Mouse (Mus musculus): Measurements from ENCODE around the gene Mitd1. TPM values are rescaled to one million over a fixed set of nuclear protein-coding genes. Genes with fewer than 3 reads are reported as not detected.

The Mitd1 gene
- polyA plus RNA-seq (2016; fragmentation: Nextera tagmentation; extraction: Ambion mirVana): 19.1 and 21.7 TPM in 2 replicates

- ATAC-seq (ENCODE audit: low FRiP score): peak; percentile 88
- WGBS: under 1% methylated on average over 41 of the region's 41 CpGs
- Histone ChIP-seq H3K9ac (peak within 1 kb of the TSS; percentile 75), H3K27me3 (no peaks in the 10 kb centered on the region), H3K4me1 (peaks cover 19% of the 10 kb centered on the region), H3K27ac (peak within 1 kb of the TSS; percentile 80), H3K36me3 (peaks cover 13% of the 10 kb centered on the region), H3K4me3 (peak within 1 kb of the TSS; percentile 67), H3K9me3 (replicated peaks) (no peaks in the 10 kb centered on the region), H3K4me2 (replicated peaks) (peak within 1 kb of the TSS; percentile 77)
Measured at GRCm38 (mm10) chr1:37890025-37890652, at the start of gene Mitd1, which contains the start of gene Mrpl30. TSS of gene Mitd1 (minus strand) at chr1:37890411. TSS of gene Mrpl30 (plus strand) at chr1:37890477.

- Histone ChIP-seq H3K27ac (no peak overlapping the region), H3K9me3 (replicated peaks) (no peaks in the 10 kb centered on the region), H3K36me3 (no peaks in the 10 kb centered on the region), H3K4me1 (no peaks in the 10 kb centered on the region), H3K4me2 (replicated peaks) (no peak overlapping the region), H3K4me3 (no peak overlapping the region), H3K9ac (no peak overlapping the region), H3K27me3 (no peaks in the 10 kb centered on the region)
- WGBS: 21% methylated on average over 3 of the region's 3 CpGs
- ATAC-seq (ENCODE audit: low FRiP score): no peak
Measured at GRCm38 (mm10) chr1:37931806-37932205, 41.6 kb upstream of the Mitd1 start.

DNA sequence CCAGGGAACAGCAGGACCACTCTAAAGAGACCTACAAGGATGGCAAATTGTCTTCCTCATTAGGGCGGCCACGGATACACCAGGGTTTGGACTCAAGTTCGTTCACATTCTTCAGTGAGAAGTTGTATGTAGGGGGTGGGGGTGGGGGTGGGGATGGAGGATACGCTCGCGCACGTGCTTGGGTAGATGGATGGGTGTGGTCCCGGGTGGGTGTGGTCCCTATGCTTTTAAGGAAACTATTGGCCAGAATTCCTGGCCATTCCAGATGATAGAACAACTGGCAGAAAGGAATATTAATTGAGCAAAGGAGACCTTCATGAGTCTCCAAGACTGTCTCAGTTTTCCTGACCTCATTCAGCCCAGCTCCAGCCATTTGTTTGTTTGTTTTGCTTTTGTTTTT, 35.8 kb upstream of the Mitd1 start:
- H3K27ac ChIP-seq: no peak overlapping the region
- no peak for ATAC-seq (ENCODE audit: low FRiP score)
- H3K4me2 ChIP-seq (replicated peaks): no peak overlapping the region
- 81% methylated on average over 8 of the region's 8 CpGs for WGBS
- no peaks in the 10 kb centered on the region for H3K4me1 ChIP-seq
- no peaks in the 10 kb centered on the region for H3K36me3 ChIP-seq
- no peak overlapping the region for H3K4me3 ChIP-seq
- H3K9ac ChIP-seq: no peak overlapping the region
- no peaks in the 10 kb centered on the region for H3K9me3 ChIP-seq (replicated peaks)
- H3K27me3 ChIP-seq: no peaks in the 10 kb centered on the region

GRCm38 (mm10) chr1:37922536-37922935, 32.3 kb upstream of the Mitd1 start:
- no peak overlapping the region for H3K4me2 ChIP-seq (replicated peaks)
- no peak overlapping the region for H3K27ac ChIP-seq
- ATAC-seq (ENCODE audit: low FRiP score): no peak
- no peak overlapping the region for H3K9ac ChIP-seq
- H3K4me3 ChIP-seq: no peak overlapping the region
- no peaks in the 10 kb centered on the region for H3K4me1 ChIP-seq
- no peaks in the 10 kb centered on the region for H3K9me3 ChIP-seq (replicated peaks)
- no peaks in the 10 kb centered on the region for H3K27me3 ChIP-seq
- 49% methylated on average over 8 of the region's 8 CpGs for WGBS
- H3K36me3 ChIP-seq: no peaks in the 10 kb centered on the region

DNA sequence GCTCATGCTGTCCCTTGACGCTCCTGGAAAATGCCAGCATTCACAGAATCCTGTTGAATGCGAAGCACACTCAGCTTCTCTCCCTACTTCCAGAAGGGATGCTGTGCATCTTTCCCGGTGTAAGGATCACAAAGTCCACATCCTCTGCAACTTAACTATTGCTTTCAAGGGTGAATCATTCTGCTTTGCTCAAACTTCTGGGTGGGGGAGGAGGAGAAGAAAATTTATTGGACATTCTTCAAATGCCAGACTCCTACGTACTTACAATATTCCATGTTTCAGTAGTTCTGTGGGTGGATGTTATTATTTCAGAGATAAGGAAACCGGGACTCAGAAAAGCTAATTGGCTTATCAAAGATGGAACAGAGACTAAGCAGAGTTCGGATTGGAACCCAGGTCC, 27.9 kb upstream of the Mitd1 start:
- Histone ChIP-seq H3K27ac (no peak overlapping the region), H3K9me3 (replicated peaks) (no peaks in the 10 kb centered on the region), H3K27me3 (peaks cover 4% of the 10 kb centered on the region; the same call in 1 of the 2 replicates), H3K4me3 (no peak overlapping the region), H3K4me2 (replicated peaks) (no peak overlapping the region), H3K9ac (no peak overlapping the region), H3K4me1 (no peaks in the 10 kb centered on the region), H3K36me3 (no peaks in the 10 kb centered on the region)
- 79% methylated on average over 6 of the region's 6 CpGs for WGBS
- no peak for ATAC-seq (ENCODE audit: low FRiP score)

DNA sequence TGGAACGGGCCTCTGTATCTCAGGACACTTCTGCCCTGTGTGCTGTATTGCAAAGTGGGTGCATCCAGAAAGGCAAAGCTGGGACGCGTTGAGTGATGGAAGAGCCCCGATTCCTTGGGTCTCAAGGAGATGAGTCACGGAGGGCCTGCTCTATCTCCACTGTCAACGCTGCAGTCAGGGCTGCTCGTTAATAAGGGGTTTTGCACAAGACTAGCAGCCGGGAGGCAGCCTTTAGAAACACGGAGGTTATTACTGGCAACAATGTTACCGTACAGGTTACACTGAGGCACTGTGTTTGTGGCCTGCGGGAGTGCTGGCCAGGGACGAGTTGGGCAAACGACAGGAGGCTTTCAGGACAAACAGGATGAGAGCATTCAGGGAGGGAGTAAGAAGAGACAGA, 27.5 kb upstream of the Mitd1 start:
- peaks cover 4% of the 10 kb centered on the region; the same call in 1 of the 2 replicates for H3K27me3 ChIP-seq
- no peaks in the 10 kb centered on the region for H3K9me3 ChIP-seq (replicated peaks)
- H3K4me2 ChIP-seq (replicated peaks): no peak overlapping the region
- no peaks in the 10 kb centered on the region for H3K36me3 ChIP-seq
- WGBS: 83% methylated on average over 13 of the region's 13 CpGs
- H3K4me3 ChIP-seq: no peak overlapping the region
- no peaks in the 10 kb centered on the region for H3K4me1 ChIP-seq
- no peak for ATAC-seq (ENCODE audit: low FRiP score)
- H3K27ac ChIP-seq: no peak overlapping the region
- H3K9ac ChIP-seq: no peak overlapping the region

DNA sequence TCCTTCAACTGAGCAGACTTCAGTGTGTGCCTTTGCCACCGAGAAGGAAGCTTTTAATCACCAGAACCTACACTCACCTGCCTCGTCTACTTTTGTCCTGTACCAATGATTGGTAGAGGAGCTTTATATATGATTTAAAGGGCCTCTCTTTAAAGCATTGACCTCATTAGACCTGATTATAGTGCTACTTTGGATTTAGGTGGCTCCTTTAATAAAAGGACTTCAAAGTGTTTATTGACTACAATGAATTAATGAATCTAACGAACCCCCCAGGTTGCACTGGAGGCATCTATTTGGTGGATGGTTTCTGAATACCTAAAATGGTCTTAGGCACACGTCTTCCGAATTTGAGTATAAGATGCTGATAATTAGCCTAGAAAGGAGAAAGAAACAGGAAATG, 26.2 kb upstream of the Mitd1 start, which contains the start of gene Lyg2:
TSS of gene Lyg2 (minus strand) at position 101 of the 400 bp plus-strand sequence.
- Histone ChIP-seq H3K27me3 (peaks cover 4% of the 10 kb centered on the region; the same call in 1 of the 2 replicates), H3K36me3 (no peaks in the 10 kb centered on the region), H3K4me2 (replicated peaks) (no peak within 1 kb of the TSS), H3K4me3 (no peak within 1 kb of the TSS), H3K4me1 (no peaks in the 10 kb centered on the region), H3K27ac (no peak within 1 kb of the TSS), H3K9ac (no peak within 1 kb of the TSS), H3K9me3 (replicated peaks) (no peaks in the 10 kb centered on the region)
- ATAC-seq (ENCODE audit: low FRiP score): no peak
- WGBS: 85% methylated on average over 5 of the region's 5 CpGs

DNA sequence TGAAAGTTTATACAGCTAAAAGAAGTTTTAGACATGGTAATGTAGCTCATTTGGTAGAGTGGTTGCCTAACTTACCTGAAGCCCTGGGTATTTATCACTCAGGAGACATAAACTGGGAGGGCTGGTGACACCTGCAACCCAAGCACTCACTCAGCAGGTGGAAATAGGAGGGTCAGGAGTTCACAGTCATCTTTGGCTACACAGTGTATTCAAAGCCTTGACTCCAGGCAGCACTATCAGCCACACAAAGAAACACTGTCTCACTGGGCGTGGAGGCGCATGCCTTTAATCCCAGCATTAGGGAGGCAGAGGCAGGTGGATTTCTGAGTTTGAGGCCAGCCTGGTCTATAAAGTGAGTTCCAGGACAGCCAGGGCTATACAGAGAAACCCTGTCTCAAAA, 22.5 kb upstream of the Mitd1 start:
- no peak for ATAC-seq (ENCODE audit: low FRiP score)
- H3K27ac ChIP-seq: no peak overlapping the region
- H3K9ac ChIP-seq: no peak overlapping the region

DNA sequence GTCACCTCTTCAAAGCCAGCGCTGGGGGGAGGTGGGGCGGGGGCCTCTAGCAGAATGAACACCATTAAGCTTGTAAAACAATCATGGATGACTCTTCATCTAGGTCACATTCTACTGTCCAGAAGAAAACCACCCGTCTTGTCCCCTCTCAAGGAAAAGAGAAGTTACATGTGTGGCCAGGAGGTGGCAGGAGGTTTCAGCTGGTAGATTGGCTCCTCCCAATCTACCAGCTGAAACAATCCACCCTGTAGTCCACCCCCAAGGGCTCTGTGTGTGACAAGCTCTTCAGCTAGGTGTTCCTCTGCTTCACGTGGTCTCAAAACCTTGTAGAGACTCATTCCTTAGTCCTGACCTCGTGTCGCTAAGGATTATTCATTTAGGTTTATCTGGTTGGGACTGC, 13.0 kb upstream of the Mitd1 start:
- no peak for ATAC-seq (ENCODE audit: low FRiP score)
- H3K9me3 ChIP-seq (replicated peaks): no peaks in the 10 kb centered on the region
- WGBS: 33% methylated on average over 6 of the region's 6 CpGs
- no peak overlapping the region for H3K4me2 ChIP-seq (replicated peaks)
- H3K36me3 ChIP-seq: peaks cover 21% of the 10 kb centered on the region
- no peaks in the 10 kb centered on the region for H3K4me1 ChIP-seq
- no peak overlapping the region for H3K9ac ChIP-seq
- no peak overlapping the region for H3K4me3 ChIP-seq
- no peaks in the 10 kb centered on the region for H3K27me3 ChIP-seq
- no peak overlapping the region for H3K27ac ChIP-seq

More for the DNA sequence above, 22.5 kb upstream of the Mitd1 start:
- Histone ChIP-seq H3K4me2 (replicated peaks) (no peak overlapping the region), H3K9me3 (replicated peaks) (no peaks in the 10 kb centered on the region), H3K4me3 (no peak overlapping the region), H3K27me3 (peaks cover 4% of the 10 kb centered on the region; the same call in 1 of the 2 replicates), H3K4me1 (no peaks in the 10 kb centered on the region), H3K36me3 (no peaks in the 10 kb centered on the region)
- WGBS: 86% methylated on average over 2 of the region's 2 CpGs

GRCm38 (mm10) chr1:37900288-37900687, 10.1 kb upstream of the Mitd1 start:
- no peak overlapping the region for H3K27ac ChIP-seq
- no peaks in the 10 kb centered on the region for H3K9me3 ChIP-seq (replicated peaks)
- no peak overlapping the region for H3K4me2 ChIP-seq (replicated peaks)
- no peaks in the 10 kb centered on the region for H3K27me3 ChIP-seq
- WGBS: 52% methylated on average over 6 of the region's 6 CpGs
- no peak for ATAC-seq (ENCODE audit: low FRiP score)
- no peaks in the 10 kb centered on the region for H3K4me1 ChIP-seq
- no peak overlapping the region for H3K4me3 ChIP-seq
- peaks cover 47% of the 10 kb centered on the region for H3K36me3 ChIP-seq
- no peak overlapping the region for H3K9ac ChIP-seq

DNA sequence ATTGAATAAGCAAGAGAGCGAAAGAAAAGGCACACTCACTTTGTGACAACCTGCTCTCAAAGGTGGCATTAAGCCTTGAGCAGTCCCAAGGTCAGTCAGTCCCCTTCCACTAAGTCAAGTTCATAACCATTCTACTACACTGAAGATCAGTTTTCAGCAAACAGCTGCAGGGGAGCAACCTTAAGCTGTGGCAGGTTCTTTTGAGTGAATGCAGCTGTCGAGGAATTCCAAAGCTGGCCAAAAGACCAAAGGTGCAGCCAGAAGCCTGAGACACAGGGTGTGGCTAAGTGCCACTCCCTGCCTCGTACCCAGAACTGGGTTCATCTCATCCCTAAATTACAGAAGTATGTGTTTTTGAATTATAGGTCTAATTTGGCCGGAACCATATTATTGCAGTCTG, 9.6 kb upstream of the Mitd1 start:
- Histone ChIP-seq H3K9ac (no peak overlapping the region), H3K9me3 (replicated peaks) (no peaks in the 10 kb centered on the region), H3K36me3 (peaks cover 52% of the 10 kb centered on the region), H3K27me3 (no peaks in the 10 kb centered on the region), H3K4me3 (no peak overlapping the region), H3K27ac (no peak overlapping the region), H3K4me1 (no peaks in the 10 kb centered on the region), H3K4me2 (replicated peaks) (no peak overlapping the region)
- 88% methylated on average over 4 of the region's 4 CpGs for WGBS
- no peak for ATAC-seq (ENCODE audit: low FRiP score)

GRCm38 (mm10) chr1:37894606-37895005, 4.4 kb upstream of the Mitd1 start:
- peaks cover 15% of the 10 kb centered on the region for H3K4me1 ChIP-seq
- H3K27me3 ChIP-seq: no peaks in the 10 kb centered on the region
- no peaks in the 10 kb centered on the region for H3K9me3 ChIP-seq (replicated peaks)
- peaks cover 51% of the 10 kb centered on the region for H3K36me3 ChIP-seq
- H3K9ac ChIP-seq: no peak overlapping the region
- no peak for ATAC-seq (ENCODE audit: low FRiP score)
- H3K4me2 ChIP-seq (replicated peaks): no peak overlapping the region
- H3K4me3 ChIP-seq: no peak overlapping the region
- no peak overlapping the region for H3K27ac ChIP-seq

DNA sequence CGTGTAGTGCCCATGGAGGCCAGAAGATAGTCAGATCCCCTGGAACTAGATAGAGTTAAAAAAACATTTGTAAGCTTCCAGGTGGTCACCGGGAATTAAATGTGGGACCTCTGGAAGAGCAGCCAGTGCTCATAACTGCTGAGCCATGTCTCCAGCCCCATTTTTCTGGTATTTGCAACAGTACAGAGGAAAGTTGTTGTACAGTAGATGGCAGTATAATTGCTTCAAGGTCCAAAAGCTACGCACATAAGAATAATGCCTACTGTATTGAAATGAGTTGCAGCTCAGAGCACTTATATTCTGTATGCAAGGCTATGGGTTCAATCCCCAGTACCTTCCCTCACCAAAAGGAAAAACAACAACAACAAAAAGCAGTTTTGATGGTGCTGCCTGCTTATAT, 1.2 kb upstream of the Mitd1 start:
- Histone ChIP-seq H3K27ac (no peak overlapping the region), H3K9me3 (replicated peaks) (no peaks in the 10 kb centered on the region), H3K4me2 (replicated peaks) (peak overlapping the region; percentile 77), H3K4me1 (peaks cover 19% of the 10 kb centered on the region), H3K9ac (no peak overlapping the region), H3K4me3 (peak overlapping the region; percentile 67; the same call in 1 of the 2 replicates), H3K27me3 (no peaks in the 10 kb centered on the region), H3K36me3 (peaks cover 26% of the 10 kb centered on the region)
- no peak for ATAC-seq (ENCODE audit: low FRiP score)
- WGBS: 79% methylated on average over 3 of the region's 3 CpGs

Measured in hindbrain, embryonic 12.5 days (tissue).